Mouse (Mus musculus) retina, adult 2 months (tissue): ENCODE results near the gene Gm28102.
"Not testable (repeated sequence)": the region's sequence is repeated elsewhere in the genome, so short reads cannot be mapped to it uniquely, and the experiment has no call there.

Source experiments
- DNase-seq: peaks from one replicate; pipeline ENCODE4 v3.0.0-alpha.2; 2012; ENCODE audit warnings: low read depth, low spot score

The Gm28102 gene

GRCm38 (mm10) chrY:88053015-88053414, at the start of gene Gm28102:
Gm28102 (plus strand) TSS chrY:88053315.
- DNase-seq = not testable (repeated sequence)
